ENCODE assay signal across 9 mouse cellular contexts in genomic region chr4:156193200-156193590, GRCm38 (mm10). TPM values are rescaled to one million over a fixed set of nuclear protein-coding genes. Genes with fewer than 3 reads are reported as not detected.
A peak's percentile ranks its signal among the peaks of the same experiment; 100 is the strongest.
DNase-seq lines count a peak whose midpoint lies in the region; ATAC-seq lines count a peak whose summit lies in the region.
"Had no signal": no experiment of that assay in that cellular context is flagged by ENCODE, and none has a peak within 500 bp of the region (broad histone marks: within the 10 kb centered on the region; RNA-seq: fewer than 3 reads in every experiment).

No protein-coding gene starts in this region.

- WGBS in heart, embryonic 13.5 days = 19% methylated on average over 2 of the region's 2 CpGs
- 18% methylated on average over 2 of the region's 2 CpGs for WGBS in embryonic facial prominence, embryonic 12.5 days
- 34% methylated on average over 2 of the region's 2 CpGs for whole genome bisulfite sequencing in midbrain, embryonic 13.5 days

- no peak for ATAC-seq in heart, embryonic 13.5 days (ENCODE audit: extremely low read depth, insufficient number of reproducible peaks, low FRiP score, low TSS enrichment)
- no peak for ATAC-seq in embryonic facial prominence, embryonic 12.5 days (ENCODE audit: insufficient number of reproducible peaks, insufficient read depth, low FRiP score, low TSS enrichment)
- ATAC-seq in midbrain, embryonic 13.5 days = no peak
- no peak for ATAC-seq in frontal cortex, adult (ENCODE audit: low TSS enrichment)

- H3K27me3 ChIP-seq in heart, embryonic 13.5 days (replicated peaks) = no peaks in the 10 kb centered on the region
- H3K27me3 ChIP-seq in embryonic facial prominence, embryonic 12.5 days = no peaks in the 10 kb centered on the region
- no peaks in the 10 kb centered on the region for H3K27me3 ChIP-seq in midbrain, embryonic 13.5 days

- H3K4me3 ChIP-seq in heart, embryonic 13.5 days = no peak overlapping the region
- H3K4me3 ChIP-seq in embryonic facial prominence, embryonic 12.5 days = no peak overlapping the region
- H3K4me3 ChIP-seq in midbrain, embryonic 13.5 days (replicated peaks) = no peak overlapping the region
- H3K4me3 ChIP-seq: megakaryocyte, embryonic 14.5 days had no signal

- H3K9me3 ChIP-seq in heart, embryonic 13.5 days = no peaks in the 10 kb centered on the region
- H3K9me3 ChIP-seq in embryonic facial prominence, embryonic 12.5 days = no peaks in the 10 kb centered on the region
- no peaks in the 10 kb centered on the region for H3K9me3 ChIP-seq in midbrain, embryonic 13.5 days
- H3K9me3 ChIP-seq: megakaryocyte, embryonic 14.5 days had no signal

- H3K4me2 ChIP-seq in heart, embryonic 13.5 days = no peak overlapping the region
- H3K4me2 ChIP-seq in embryonic facial prominence, embryonic 12.5 days (replicated peaks) = 0 out of 2 replicates have a peak overlapping the region, but pooled peaks have one; percentile 7
- H3K4me2 ChIP-seq in midbrain, embryonic 13.5 days (replicated peaks) = no peak overlapping the region

- peaks cover 74% of the 10 kb centered on the region for H3K4me1 ChIP-seq in heart, embryonic 13.5 days
- H3K4me1 ChIP-seq in embryonic facial prominence, embryonic 12.5 days = peaks cover 64% of the 10 kb centered on the region
- peaks cover 85% of the 10 kb centered on the region for H3K4me1 ChIP-seq in midbrain, embryonic 13.5 days (replicated peaks)

- no peak for DNase-seq in heart, adult 9 months (ENCODE audit: low spot score in 2 of 2)
- DNase-seq in kidney, postnatal 25 days = peak; percentile 61 to 86
- DNase-seq in cerebellum, postnatal 4 days (ENCODE audit: low spot score in 2 of 2) = no peak
- no peak for DNase-seq in right cerebral cortex, adult 18-20 months

- H3K27ac ChIP-seq in heart, embryonic 13.5 days (replicated peaks) = peak overlapping the region; percentile 34
- H3K27ac ChIP-seq in embryonic facial prominence, embryonic 12.5 days = no peak overlapping the region
- H3K27ac ChIP-seq in midbrain, embryonic 13.5 days = no peak overlapping the region

- H3K9ac ChIP-seq in heart, embryonic 13.5 days = peak overlapping the region; percentile 1; the same call in 1 of the 2 replicates
- no peak overlapping the region for H3K9ac ChIP-seq in embryonic facial prominence, embryonic 12.5 days
- 0 out of 2 replicates have a peak overlapping the region, but pooled peaks have one; percentile 42 for H3K9ac ChIP-seq in midbrain, embryonic 13.5 days (replicated peaks)

- H3K36me3 ChIP-seq in heart, embryonic 13.5 days = peaks cover 45% of the 10 kb centered on the region
- peaks cover 39% of the 10 kb centered on the region for H3K36me3 ChIP-seq in embryonic facial prominence, embryonic 12.5 days
- H3K36me3 ChIP-seq in midbrain, embryonic 13.5 days = peaks cover 42% of the 10 kb centered on the region

RNA-seq across cellular contexts. Expression of gene Agrn, which starts 4.1 kb away (rescaled TPM):
- 43.8 and 45.3 TPM in 2 replicates for polyA plus RNA-seq in heart, embryonic 13.5 days (2015; fragmentation: Nextera tagmentation; extraction: Ambion mirVana)
- polyA plus RNA-seq in embryonic facial prominence, embryonic 12.5 days (2016; fragmentation: Nextera tagmentation; extraction: Ambion mirVana) = 100.0 and 101 TPM in 2 replicates
- polyA plus RNA-seq in midbrain, embryonic 13.5 days (2015; fragmentation: Nextera tagmentation; extraction: Ambion mirVana) = 129 and 142 TPM in 2 replicates

RNA-seq across cellular contexts. Expression of gene Isg15, which starts 7.4 kb away (rescaled TPM):
- polyA plus RNA-seq in heart, embryonic 13.5 days (2015; fragmentation: Nextera tagmentation; extraction: Ambion mirVana) = 3.5 and 4.3 TPM in 2 replicates
- polyA plus RNA-seq in embryonic facial prominence, embryonic 12.5 days (2016; fragmentation: Nextera tagmentation; extraction: Ambion mirVana) = 1.1 and 1.3 TPM in 2 replicates
- 1.2 and 2.0 TPM in 2 replicates for polyA plus RNA-seq in midbrain, embryonic 13.5 days (2015; fragmentation: Nextera tagmentation; extraction: Ambion mirVana)

RNA-seq across cellular contexts. Expression of gene AW011738, which starts 9.9 kb away (rescaled TPM):
- polyA plus RNA-seq in heart, embryonic 13.5 days (2015; fragmentation: Nextera tagmentation; extraction: Ambion mirVana) = 3.2 and 3.3 TPM in 2 replicates
- polyA plus RNA-seq in embryonic facial prominence, embryonic 12.5 days (2016; fragmentation: Nextera tagmentation; extraction: Ambion mirVana) = 2.0 and 3.1 TPM in 2 replicates
- 5.3 and 6.9 TPM in 2 replicates for polyA plus RNA-seq in midbrain, embryonic 13.5 days (2015; fragmentation: Nextera tagmentation; extraction: Ambion mirVana)

RNA-seq across cellular contexts. Expression of gene Perm1, which starts 22.5 kb away (rescaled TPM):
- 2.7 and 3.0 TPM in 2 replicates for polyA plus RNA-seq in heart, embryonic 13.5 days (2015; fragmentation: Nextera tagmentation; extraction: Ambion mirVana)
- polyA plus RNA-seq in embryonic facial prominence, embryonic 12.5 days (2016; fragmentation: Nextera tagmentation; extraction: Ambion mirVana) = 0.70 and 1.1 TPM in 2 replicates
- 2.3 and 2.5 TPM in 2 replicates for polyA plus RNA-seq in midbrain, embryonic 13.5 days (2015; fragmentation: Nextera tagmentation; extraction: Ambion mirVana)

RNA-seq across cellular contexts. Expression of gene Plekhn1, which starts 41.5 kb away (rescaled TPM):
- 13.1 and 13.3 TPM in 2 replicates for polyA plus RNA-seq in heart, embryonic 13.5 days (2015; fragmentation: Nextera tagmentation; extraction: Ambion mirVana)
- 32.5 and 35.7 TPM in 2 replicates for polyA plus RNA-seq in embryonic facial prominence, embryonic 12.5 days (2016; fragmentation: Nextera tagmentation; extraction: Ambion mirVana)
- 26.4 and 28.3 TPM in 2 replicates for polyA plus RNA-seq in midbrain, embryonic 13.5 days (2015; fragmentation: Nextera tagmentation; extraction: Ambion mirVana)

Comparison
In these comparisons a context has a peak if more than half of its experiments do, and no peak if none do; other contexts are left out.
1. DNase-seq: peak in kidney, postnatal 25 days (2 of 2); none in heart, adult 9 months (0 of 2), cerebellum, postnatal 4 days (0 of 2) and right cerebral cortex, adult 18-20 months (single experiment).